Mouse (Mus musculus): ENCODE results near the gene Psmd14. TPM values are rescaled to one million over a fixed set of nuclear protein-coding genes. Genes with fewer than 3 reads are reported as not detected.

Psmd14 gene
- polyA plus RNA-seq (2014; fragmentation: Illumina TruSeq; extraction: RNeasy Lipid Tissue Mini Kit (QIAGEN cat#74804); ENCODE audit: insufficient read depth, low read depth, low replicate concordance): 62.3 TPM

GRCm38 (mm10) chr2:61711108-61712040, at the start of gene Psmd14:
TSS of gene Psmd14 (plus strand) at chr2:61711694.

DNA sequence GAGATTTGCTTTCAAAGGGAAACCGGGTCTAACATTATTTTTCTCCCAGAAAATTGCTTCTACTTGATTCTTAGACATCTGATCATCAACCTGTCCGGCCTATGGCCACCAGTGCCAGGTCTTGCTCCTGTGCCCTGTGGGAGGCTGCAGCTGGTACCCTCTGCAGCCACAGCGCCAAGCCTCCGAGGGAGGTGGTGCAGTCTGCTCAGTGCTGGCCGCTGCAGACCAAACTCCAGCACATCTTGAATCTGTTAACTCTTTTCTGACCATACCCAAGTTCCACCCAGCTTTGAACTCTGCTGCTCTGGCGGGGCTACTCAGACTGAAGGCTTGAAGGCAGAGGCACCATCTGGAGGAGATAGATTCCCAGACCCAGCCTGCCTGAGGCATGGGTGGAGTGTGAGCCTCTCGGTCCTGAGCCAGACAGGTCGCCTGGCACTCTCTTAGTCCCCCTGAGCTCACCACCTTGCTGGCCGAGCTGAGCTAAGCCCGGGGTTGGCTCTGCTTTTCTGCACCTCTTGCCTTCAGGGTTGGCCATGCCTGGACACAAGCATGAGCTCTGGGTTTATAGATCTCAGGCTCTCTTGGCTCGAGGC, 91.3 kb downstream of the Psmd14 start, which contains the start of gene Tbr1:
Gene Tbr1 (plus strand): TSS at position 275 of the 596 bp plus-strand sequence.

Other genes with a start within 250 kb of the Psmd14 start
- gene Tank, start 133.1 kb upstream of the Psmd14 start, polyA plus RNA-seq (2014; fragmentation: Illumina TruSeq; extraction: RNeasy Lipid Tissue Mini Kit (QIAGEN cat#74804); ENCODE audit: insufficient read depth, low read depth, low replicate concordance): 13.6 TPM
- not detected for gene Tbr1, start 91.2 kb downstream of the Psmd14 start, polyA plus RNA-seq (2014; fragmentation: Illumina TruSeq; extraction: RNeasy Lipid Tissue Mini Kit (QIAGEN cat#74804); ENCODE audit: insufficient read depth, low read depth, low replicate concordance)

All from lung, adult 10 weeks (tissue).